In the genomic region with DNA sequence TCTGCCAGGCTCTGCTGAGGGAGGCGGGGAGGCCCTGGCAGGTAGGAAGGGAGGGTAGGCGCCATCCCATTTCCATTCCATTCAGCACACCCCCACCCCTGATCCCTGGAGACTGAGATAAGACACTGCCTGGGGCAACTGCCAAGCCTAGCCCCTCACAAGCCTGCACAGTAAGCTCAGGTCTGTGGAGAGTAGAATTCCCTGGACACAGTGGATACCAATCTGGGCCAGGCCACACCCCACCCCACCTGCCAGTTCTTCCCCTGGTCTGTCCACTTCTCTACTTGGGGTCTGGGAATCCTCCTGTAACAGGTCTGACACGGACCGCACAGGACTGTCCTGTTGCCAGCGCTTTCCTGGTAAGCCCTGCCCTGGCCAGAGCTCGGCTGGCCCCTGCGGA, we compare ENCODE assay signal across 9 mouse cellular contexts. TPM values are rescaled to one million over a fixed set of nuclear protein-coding genes. Genes with fewer than 3 reads are reported as not detected.
A peak's percentile ranks its signal among the peaks of the same experiment; 100 is the strongest.
DNase-seq lines count a peak whose midpoint lies in the region; ATAC-seq and TF ChIP-seq lines count a peak whose summit lies in the region.
"Had no signal": no experiment of that assay in that cellular context is flagged by ENCODE, and none has a peak within 500 bp of the region (broad histone marks: within the 10 kb centered on the region; RNA-seq: fewer than 3 reads in every experiment).

No protein-coding gene starts in this region.

- TF ChIP-seq CTCF in midbrain, postnatal 0 days (IDR thresholded peaks at IDR 0.05) = no peak

- H3K4me3 ChIP-seq in heart, embryonic 14.5 days (ENCODE audit: control insufficient read depth in 1 of 2, insufficient read depth in 1 of 2, low read depth in 1 of 2, low read length in 2 of 2) = no peak overlapping the region
- no peak overlapping the region for H3K4me3 ChIP-seq in embryonic facial prominence, embryonic 14.5 days (ENCODE audit: low read depth, low read length)
- peak overlapping the region; percentile 55 for H3K4me3 ChIP-seq in hindbrain, embryonic 14.5 days (replicated peaks; ENCODE audit: low read length)
- peak overlapping the region; percentile 66 for H3K4me3 ChIP-seq in midbrain, postnatal 0 days (ENCODE audit: low read depth, low read length)

- H3K9ac ChIP-seq in heart, embryonic 14.5 days (ENCODE audit: low read length) = peak overlapping the region; percentile 57
- H3K9ac ChIP-seq in embryonic facial prominence, embryonic 14.5 days (ENCODE audit: low read depth, low read length) = 0 out of 2 replicates have a peak overlapping the region, but pooled peaks have one; percentile 14
- peak overlapping the region; percentile 79 for H3K9ac ChIP-seq in hindbrain, embryonic 14.5 days
- peak overlapping the region; percentile 88 for H3K9ac ChIP-seq in midbrain, postnatal 0 days (replicated peaks; ENCODE audit: low read length, poor library complexity, severe bottlenecking)

- peak; percentile 10; the same call in 1 of the 2 replicates for ATAC-seq in heart, embryonic 14.5 days (ENCODE audit: insufficient number of reproducible peaks, insufficient read depth, low FRiP score, low read depth)
- ATAC-seq in embryonic facial prominence, embryonic 14.5 days (ENCODE audit: low read depth) = no peak
- no peak for ATAC-seq in hindbrain, embryonic 14.5 days (ENCODE audit: low FRiP score)
- no peak for ATAC-seq in midbrain, postnatal 0 days (ENCODE audit: low FRiP score)

- 38% methylated on average over 7 of the region's 7 CpGs for WGBS in heart, embryonic 14.5 days
- WGBS in embryonic facial prominence, embryonic 14.5 days = 59% methylated on average over 7 of the region's 7 CpGs
- 65% methylated on average over 6 of the region's 7 CpGs for WGBS in hindbrain, embryonic 14.5 days
- WGBS in midbrain, postnatal 0 days = 45% methylated on average over 7 of the region's 7 CpGs

- peak overlapping the region; percentile 71 for H3K4me2 ChIP-seq in heart, embryonic 14.5 days (ENCODE audit: low read length)
- H3K4me2 ChIP-seq in embryonic facial prominence, embryonic 14.5 days (ENCODE audit: low read depth, low read length) = peak overlapping the region; percentile 85; the same call in 1 of the 2 replicates
- H3K4me2 ChIP-seq in hindbrain, embryonic 14.5 days (replicated peaks) = peak overlapping the region; percentile 78
- peak overlapping the region; percentile 91 for H3K4me2 ChIP-seq in midbrain, postnatal 0 days (ENCODE audit: low read depth, low read length, poor library complexity, severe bottlenecking)

- 0 out of 4 replicates have a peak overlapping the region, but pooled peaks of 1 of the 2 experiments have one; percentile 37 for H3K27ac ChIP-seq in heart, embryonic 14.5 days (replicated peaks in 1 of 2; ENCODE audit: control insufficient read depth in 1 of 2, insufficient read depth in 1 of 2, low read depth in 2 of 2, low read length in 2 of 2)
- no peak overlapping the region for H3K27ac ChIP-seq in embryonic facial prominence, embryonic 14.5 days (replicated peaks; ENCODE audit: low read depth, low read length)
- H3K27ac ChIP-seq in hindbrain, embryonic 14.5 days = no peak overlapping the region
- H3K27ac ChIP-seq in midbrain, postnatal 0 days (ENCODE audit: low read depth, low read length) = peak overlapping the region; percentile 81; the same call in 1 of the 2 replicates

- DNase-seq in heart, adult 9 months (ENCODE audit: low spot score in 2 of 2) = no peak
- no peak for DNase-seq in embryonic facial prominence, embryonic 14.5 days (ENCODE audit: low spot score)
- no peak for DNase-seq in hindbrain, embryonic 14.5 days (ENCODE audit: low spot score)
- no peak for DNase-seq in midbrain, postnatal 0 days (ENCODE audit: low spot score)
- DNase-seq in thymus, postnatal 10 days (ENCODE audit: low spot score in 2 of 2) = no peak
- no peak for DNase-seq in spleen, postnatal 36 days (ENCODE audit: low spot score in 2 of 2)
- DNase-seq in T-cell, adult 2 months (ENCODE audit: low spot score) = no peak
- DNase-seq: gastrocnemius, postnatal 25 days had no signal

- no peaks in the 10 kb centered on the region for H3K27me3 ChIP-seq in heart, embryonic 14.5 days (ENCODE audit: control insufficient read depth, insufficient read depth, low read length)
- H3K27me3 ChIP-seq in embryonic facial prominence, embryonic 14.5 days (replicated peaks; ENCODE audit: control insufficient read depth, insufficient read depth, low read length) = no peaks in the 10 kb centered on the region
- H3K27me3 ChIP-seq in hindbrain, embryonic 14.5 days (ENCODE audit: control insufficient read depth, insufficient read depth, low read length) = peaks cover 4% of the 10 kb centered on the region
- H3K27me3 ChIP-seq in midbrain, postnatal 0 days (ENCODE audit: insufficient read depth, low read length) = no peaks in the 10 kb centered on the region; the same call in 1 of the 2 replicates

- peaks cover 42% of the 10 kb centered on the region for H3K36me3 ChIP-seq in heart, embryonic 14.5 days (ENCODE audit: control insufficient read depth, insufficient read depth, low read length)
- peaks cover 29% of the 10 kb centered on the region for H3K36me3 ChIP-seq in embryonic facial prominence, embryonic 14.5 days (ENCODE audit: control insufficient read depth, insufficient read depth, low read length)
- H3K36me3 ChIP-seq in hindbrain, embryonic 14.5 days (replicated peaks; ENCODE audit: control insufficient read depth, insufficient read depth) = peaks cover 32% of the 10 kb centered on the region
- peaks cover 30% of the 10 kb centered on the region for H3K36me3 ChIP-seq in midbrain, postnatal 0 days (ENCODE audit: insufficient read depth, low read length)

- peaks cover 33 to 46% of the 10 kb centered on the region in 2 experiments for H3K4me1 ChIP-seq in heart, embryonic 14.5 days (ENCODE audit: control insufficient read depth in 2 of 2, insufficient read depth in 2 of 2, low read length in 2 of 2)
- H3K4me1 ChIP-seq in embryonic facial prominence, embryonic 14.5 days (ENCODE audit: control insufficient read depth, insufficient read depth, low read length) = peaks cover 22% of the 10 kb centered on the region
- peaks cover 36% of the 10 kb centered on the region for H3K4me1 ChIP-seq in hindbrain, embryonic 14.5 days (replicated peaks; ENCODE audit: control insufficient read depth, insufficient read depth, low read length)
- peaks cover 17% of the 10 kb centered on the region for H3K4me1 ChIP-seq in midbrain, postnatal 0 days (ENCODE audit: insufficient read depth, low read length)

- H3K9me3 ChIP-seq in heart, embryonic 14.5 days (ENCODE audit: control insufficient read depth, low read length) = no peaks in the 10 kb centered on the region
- no peaks in the 10 kb centered on the region for H3K9me3 ChIP-seq in embryonic facial prominence, embryonic 14.5 days (ENCODE audit: control insufficient read depth, low read length)
- no peaks in the 10 kb centered on the region for H3K9me3 ChIP-seq in hindbrain, embryonic 14.5 days (ENCODE audit: control insufficient read depth, low read length)
- no peaks in the 10 kb centered on the region for H3K9me3 ChIP-seq in midbrain, postnatal 0 days (ENCODE audit: low read length)

RNA-seq across cellular contexts. Expression of a gene that starts 7.0 kb away (rescaled TPM):
- 27.8 and 28.2 TPM in 2 replicates for polyA plus RNA-seq in heart, embryonic 14.5 days (2014; fragmentation: Nextera tagmentation; extraction: Ambion mirVana)
- polyA plus RNA-seq in embryonic facial prominence, embryonic 14.5 days (2014; fragmentation: Nextera tagmentation; extraction: Ambion mirVana) = 30.6 and 31.6 TPM in 2 replicates
- polyA plus RNA-seq in hindbrain, embryonic 14.5 days (2014; fragmentation: Nextera tagmentation; extraction: Ambion mirVana) = 65.2 and 68.7 TPM in 2 replicates
- 154 and 155 TPM in 2 replicates for total RNA-seq in midbrain, postnatal 0 days (2014; rRNA removed)
- polyA plus RNA-seq in midbrain, postnatal 0 days (2015; fragmentation: Nextera tagmentation; extraction: Ambion mirVana) = 95.0 and 104 TPM in 2 replicates

RNA-seq across cellular contexts. Expression of a gene that starts 11.9 kb away (rescaled TPM):
- polyA plus RNA-seq in heart, embryonic 14.5 days (2014; fragmentation: Nextera tagmentation; extraction: Ambion mirVana) = 126 and 129 TPM in 2 replicates
- polyA plus RNA-seq in embryonic facial prominence, embryonic 14.5 days (2014; fragmentation: Nextera tagmentation; extraction: Ambion mirVana) = 121 and 129 TPM in 2 replicates
- 111 TPM in 2 replicates for polyA plus RNA-seq in hindbrain, embryonic 14.5 days (2014; fragmentation: Nextera tagmentation; extraction: Ambion mirVana)
- 62.5 and 70.5 TPM in 2 replicates for total RNA-seq in midbrain, postnatal 0 days (2014; rRNA removed)
- polyA plus RNA-seq in midbrain, postnatal 0 days (2015; fragmentation: Nextera tagmentation; extraction: Ambion mirVana) = 93.3 and 101 TPM in 2 replicates

RNA-seq across cellular contexts. Expression of a gene that starts 31.0 kb away (rescaled TPM):
- polyA plus RNA-seq in heart, embryonic 14.5 days (2014; fragmentation: Nextera tagmentation; extraction: Ambion mirVana) = 72.7 and 80.2 TPM in 2 replicates
- 72.2 and 79.5 TPM in 2 replicates for polyA plus RNA-seq in embryonic facial prominence, embryonic 14.5 days (2014; fragmentation: Nextera tagmentation; extraction: Ambion mirVana)
- polyA plus RNA-seq in hindbrain, embryonic 14.5 days (2014; fragmentation: Nextera tagmentation; extraction: Ambion mirVana) = 151 and 171 TPM in 2 replicates
- total RNA-seq in midbrain, postnatal 0 days (2014; rRNA removed) = 60.6 and 62.7 TPM in 2 replicates
- 162 and 164 TPM in 2 replicates for polyA plus RNA-seq in midbrain, postnatal 0 days (2015; fragmentation: Nextera tagmentation; extraction: Ambion mirVana)

RNA-seq across cellular contexts. Expression of a gene that starts 31.0 kb away (rescaled TPM):
- 175 and 181 TPM in 2 replicates for polyA plus RNA-seq in heart, embryonic 14.5 days (2014; fragmentation: Nextera tagmentation; extraction: Ambion mirVana)
- polyA plus RNA-seq in embryonic facial prominence, embryonic 14.5 days (2014; fragmentation: Nextera tagmentation; extraction: Ambion mirVana) = 73.8 and 77.9 TPM in 2 replicates
- 59.1 and 59.8 TPM in 2 replicates for polyA plus RNA-seq in hindbrain, embryonic 14.5 days (2014; fragmentation: Nextera tagmentation; extraction: Ambion mirVana)
- total RNA-seq in midbrain, postnatal 0 days (2014; rRNA removed) = 101 and 110 TPM in 2 replicates
- 46.5 and 54.8 TPM in 2 replicates for polyA plus RNA-seq in midbrain, postnatal 0 days (2015; fragmentation: Nextera tagmentation; extraction: Ambion mirVana)

RNA-seq across cellular contexts. Expression of a gene that starts 48.8 kb away (rescaled TPM):
- polyA plus RNA-seq in heart, embryonic 14.5 days (2014; fragmentation: Nextera tagmentation; extraction: Ambion mirVana) = 20.8 and 25.8 TPM in 2 replicates
- polyA plus RNA-seq in embryonic facial prominence, embryonic 14.5 days (2014; fragmentation: Nextera tagmentation; extraction: Ambion mirVana) = 38.5 and 49.5 TPM in 2 replicates
- 7.1 and 9.0 TPM in 2 replicates for polyA plus RNA-seq in hindbrain, embryonic 14.5 days (2014; fragmentation: Nextera tagmentation; extraction: Ambion mirVana)
- 5.4 and 6.1 TPM in 2 replicates for total RNA-seq in midbrain, postnatal 0 days (2014; rRNA removed)
- polyA plus RNA-seq in midbrain, postnatal 0 days (2015; fragmentation: Nextera tagmentation; extraction: Ambion mirVana) = 3.6 and 3.7 TPM in 2 replicates

Comparison
In these comparisons a context has a peak if more than half of its experiments do, and no peak if none do; other contexts are left out.
1. H3K4me3 ChIP-seq: peak in hindbrain, embryonic 14.5 days (single experiment) and midbrain, postnatal 0 days (single experiment); none in heart, embryonic 14.5 days (0 of 2) and embryonic facial prominence, embryonic 14.5 days (single experiment).
2. H3K9ac ChIP-seq: peak in every context shown above with its lines; median percentile 88 in midbrain, postnatal 0 days; 79 in hindbrain, embryonic 14.5 days; 57 in heart, embryonic 14.5 days; 14 in embryonic facial prominence, embryonic 14.5 days.
3. Peak in every context shown above with its lines, with median percentiles within 50 percentile points of each other: H3K4me2 ChIP-seq.